Mouse (Mus musculus) gastrocnemius, postnatal 4 days (tissue): ENCODE data around the gene Fuca1. TPM values are rescaled to one million over a fixed set of nuclear protein-coding genes. Genes with fewer than 3 reads are reported as not detected.
A peak's percentile ranks its signal among the peaks of the same experiment; 100 is the strongest.

Source experiments
- DNase-seq, 2 experiments: peaks; one replicate each; pipeline ENCODE4 v3.0.0; 2021 to 2022; ENCODE audit warnings: low spot score in 2 of 2, mixed read lengths in 2 of 2
- total RNA-seq, 2 experiments: library from RNA; stranded (reverse); gene quantifications; 2 replicates each; pipeline ENCODE4 v1.2.3; 2021

The Fuca1 gene
- total RNA-seq, 2 experiments from 2014 or later: 46.6 to 46.7 TPM

- DNase-seq: no peak
Observed at GRCm38 (mm10) chr4:135888448-135889057, 32.0 kb upstream of the Fuca1 start.

DNA sequence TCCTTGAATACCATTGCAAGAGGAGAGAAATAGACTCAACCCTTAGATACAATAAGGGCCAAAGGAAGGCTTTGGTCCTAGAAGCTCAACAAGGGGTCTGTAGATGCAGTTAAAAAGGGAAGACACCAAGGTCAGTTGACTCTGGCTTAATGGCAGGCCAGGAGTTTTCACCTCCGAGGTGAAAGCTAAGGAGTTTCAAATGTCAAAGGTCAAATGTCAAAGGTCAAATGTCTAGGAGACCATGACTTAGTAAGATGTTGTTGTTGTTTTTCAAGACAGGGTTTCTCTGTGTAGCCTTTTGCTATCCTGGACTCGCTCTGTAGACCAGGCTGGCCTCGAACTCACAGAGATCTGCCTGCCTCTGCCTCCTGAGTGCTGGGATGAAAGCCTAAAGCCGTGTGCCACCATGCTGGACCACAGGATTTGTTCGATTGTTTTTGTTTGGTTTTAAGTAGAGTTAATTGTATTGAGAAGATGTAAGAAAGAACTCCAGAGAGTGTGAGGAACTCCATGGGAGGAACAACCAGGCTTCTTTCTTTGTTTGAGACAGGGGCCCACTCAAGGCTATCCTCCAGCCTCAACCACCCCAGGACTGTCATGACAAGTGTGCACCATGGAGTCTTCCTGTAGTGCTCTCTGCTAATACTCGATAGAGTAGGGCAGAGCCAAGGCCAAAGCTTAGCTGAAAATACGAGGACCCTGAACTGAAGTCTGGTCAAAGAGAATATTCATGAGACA lies 31.2 kb upstream of the Fuca1 start:
- DNase-seq: no peak

DNA sequence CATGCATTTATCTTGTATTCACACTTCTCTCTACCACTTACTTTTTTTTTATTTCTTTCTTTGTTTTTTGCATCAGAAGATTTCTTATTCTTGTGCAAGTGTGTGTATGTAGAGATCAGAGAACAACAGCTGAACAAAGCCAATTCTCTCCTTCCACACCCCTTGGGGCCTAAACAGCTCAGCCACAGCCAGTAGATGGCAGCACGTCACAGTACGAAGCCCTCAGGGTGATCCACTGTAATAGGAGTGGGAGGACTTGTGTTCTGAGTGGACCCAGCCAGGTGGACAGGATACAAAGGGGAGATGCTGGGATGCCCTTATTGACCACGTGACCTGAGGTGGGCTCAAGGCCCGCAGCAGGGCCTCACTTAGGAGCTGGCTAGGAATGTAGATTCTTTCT lies 30.7 kb upstream of the Fuca1 start:
- DNase-seq: peak; percentile 55 to 70

GRCm38 (mm10) chr4:135891539-135891938 lies 29.0 kb upstream of the Fuca1 start:
- DNase-seq: no peak

DNA sequence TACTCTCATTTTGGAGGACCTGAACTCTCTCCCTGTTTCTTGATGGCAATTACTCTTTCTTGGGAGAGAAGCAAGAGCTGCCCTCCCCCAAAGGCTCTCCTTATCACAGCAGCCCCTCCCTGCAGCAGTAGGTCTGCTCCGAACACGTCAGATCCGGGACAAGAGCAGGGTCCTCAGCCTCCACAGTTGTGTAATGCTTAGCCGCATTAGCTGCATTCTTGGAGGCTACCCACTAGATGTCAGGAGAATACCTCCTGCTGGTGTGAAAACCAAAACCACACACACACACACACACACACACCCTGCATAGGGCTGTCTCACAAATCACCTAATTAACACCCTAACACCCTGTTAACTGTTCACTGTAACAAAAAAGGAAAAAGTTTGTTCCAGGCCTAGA lies 27.7 kb upstream of the Fuca1 start:
- no peak for DNase-seq

- DNase-seq: no peak
Observed at GRCm38 (mm10) chr4:135895071-135895571, 25.4 kb upstream of the Fuca1 start, which contains the start of gene Cnr2. Gene Cnr2, plus strand, starts transcription at chr4:135895394.

GRCm38 (mm10) chr4:135896157-135896556 lies 24.4 kb upstream of the Fuca1 start:
- no peak for DNase-seq

GRCm38 (mm10) chr4:135898380-135899049 lies 22.0 kb upstream of the Fuca1 start:
- no peak for DNase-seq

GRCm38 (mm10) chr4:135899050-135899448 lies 21.5 kb upstream of the Fuca1 start:
- DNase-seq: no peak

GRCm38 (mm10) chr4:135900008-135900407 lies 20.5 kb upstream of the Fuca1 start:
- DNase-seq: no peak

DNA sequence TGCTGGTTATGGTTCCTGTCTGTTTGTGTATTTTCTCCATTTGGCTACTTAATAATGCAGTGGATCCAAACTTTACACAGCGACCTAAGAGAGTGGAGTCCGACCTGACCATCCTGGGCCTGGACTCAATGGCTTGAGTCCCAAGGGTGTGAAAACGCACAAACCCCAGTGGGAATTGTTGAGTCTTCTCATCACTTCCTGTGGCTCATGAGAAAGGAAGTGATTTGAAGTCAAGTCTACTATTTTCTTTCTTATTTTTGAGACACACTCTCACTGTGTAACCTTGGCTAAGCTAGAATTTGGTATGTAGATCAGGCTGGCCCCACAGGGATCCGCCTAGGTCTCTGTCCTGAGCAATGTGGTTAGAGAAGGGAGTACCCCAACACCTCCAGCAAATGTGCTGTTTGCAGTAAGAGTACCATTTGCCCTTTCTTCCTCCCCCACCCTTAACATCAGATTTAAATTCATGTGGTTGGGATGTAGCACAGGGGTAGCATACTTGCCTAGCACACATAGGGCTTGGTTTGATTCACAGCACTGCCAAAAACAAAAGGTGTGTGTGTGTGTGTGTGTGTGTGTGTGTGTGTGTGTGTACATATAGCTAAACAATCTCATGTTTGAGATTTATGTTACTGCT lies 17.8 kb upstream of the Fuca1 start:
- no peak for DNase-seq

DNA sequence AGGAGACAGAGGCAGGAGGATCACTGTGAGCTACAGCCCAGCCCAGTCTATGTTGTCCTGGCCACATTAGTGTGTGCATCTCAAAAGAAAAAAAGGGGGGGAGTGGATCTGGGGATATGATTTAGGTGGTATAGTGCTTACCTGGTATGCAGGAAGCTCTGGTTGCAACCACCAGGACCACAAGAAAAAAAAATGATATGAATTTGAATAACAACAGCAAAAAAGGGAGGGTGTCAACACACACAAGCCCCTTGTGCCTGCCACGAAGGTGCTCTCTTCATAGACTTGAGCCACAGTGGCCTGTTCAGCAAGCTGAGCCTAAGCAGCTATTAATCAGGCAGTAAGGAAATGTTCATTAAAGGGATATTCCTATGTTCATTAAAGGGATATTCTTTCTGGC lies 15.7 kb upstream of the Fuca1 start:
- DNase-seq: no peak

- no peak for DNase-seq
Observed at GRCm38 (mm10) chr4:135906633-135907032, 13.9 kb upstream of the Fuca1 start.

- DNase-seq: no peak
Observed at GRCm38 (mm10) chr4:135909326-135910066, 11.0 kb upstream of the Fuca1 start.

DNA sequence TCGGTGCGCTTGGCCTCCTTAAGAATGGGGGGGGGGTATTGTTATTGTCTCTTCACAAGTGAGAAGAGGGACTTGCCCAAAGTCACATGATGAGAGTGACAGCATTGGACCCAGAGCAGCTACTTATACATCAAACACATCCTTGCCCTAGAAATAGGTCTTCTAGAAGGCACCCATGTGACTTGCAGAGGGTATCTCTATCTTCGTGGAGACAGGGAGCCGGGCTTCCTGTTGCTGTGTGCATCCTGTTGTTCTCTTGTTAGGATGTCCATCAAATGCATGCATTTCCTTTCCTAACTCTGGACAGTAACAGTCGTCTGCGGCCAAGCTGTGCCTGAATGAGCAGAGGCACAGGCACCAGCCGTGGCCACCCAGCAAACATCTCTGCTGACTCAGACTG lies 9.0 kb upstream of the Fuca1 start:
- DNase-seq: no peak

GRCm38 (mm10) chr4:135912164-135912563 lies 8.4 kb upstream of the Fuca1 start:
- no peak for DNase-seq

DNA sequence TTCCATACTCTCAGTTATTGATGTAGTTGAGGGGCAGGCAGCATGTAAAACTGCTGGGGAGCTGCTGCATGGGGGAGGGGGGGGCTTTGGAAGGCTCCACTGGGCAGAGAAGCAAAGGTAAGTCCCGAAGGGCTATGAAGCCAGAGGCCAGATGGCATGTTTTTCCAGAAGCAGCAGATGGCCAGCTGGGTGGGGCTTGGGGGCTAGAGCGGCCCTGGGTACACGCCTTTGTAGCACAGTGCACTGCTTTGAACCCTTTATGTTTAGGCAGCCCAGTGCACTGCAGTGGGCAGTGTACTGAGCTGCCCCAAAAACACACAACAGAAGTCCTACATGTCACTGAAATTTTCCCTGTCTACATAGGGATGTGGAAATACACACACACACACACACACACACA lies 7.7 kb upstream of the Fuca1 start:
- no peak for DNase-seq

- DNase-seq: no peak
Observed at GRCm38 (mm10) chr4:135913433-135913832, 7.1 kb upstream of the Fuca1 start.

- no peak for DNase-seq
Observed at GRCm38 (mm10) chr4:135918635-135919279, 1.8 kb upstream of the Fuca1 start.

DNA sequence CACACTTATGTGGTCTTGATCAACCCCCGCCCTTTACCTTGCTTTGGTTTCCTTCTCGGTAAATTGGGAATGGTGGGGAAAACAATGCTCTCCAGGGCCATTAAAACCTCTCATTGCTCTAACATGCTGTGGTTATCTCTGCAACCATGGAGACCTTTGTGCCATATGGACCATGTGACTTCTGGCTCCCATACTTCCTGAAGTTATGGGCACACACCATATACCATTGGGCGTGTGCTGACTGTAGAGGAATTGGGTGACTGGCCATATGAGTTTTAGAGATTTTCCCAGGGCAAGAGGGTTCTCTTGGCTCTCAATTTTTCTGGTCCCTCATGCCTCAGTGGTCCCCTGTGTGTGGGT lies 1.3 kb upstream of the Fuca1 start:
- DNase-seq: no peak
